Mouse (Mus musculus): ENCODE data around the gene Sppl2c. TPM values are rescaled to one million over a fixed set of nuclear protein-coding genes. Genes with fewer than 3 reads are reported as not detected.
"Not testable (repeated sequence)": the region's sequence is repeated elsewhere in the genome, so short reads cannot be mapped to it uniquely, and the experiment has no call there.

Gene Sppl2c
- polyA plus RNA-seq, 1 experiment from 2014 or later: not detected

- Histone ChIP-seq H3K36me3 (replicated peaks) (no peaks in the 10 kb centered on the region), H3K9ac (no peak overlapping the region), H3K9me3 (peaks cover 5% of the 10 kb centered on the region; the same call in 1 of the 2 replicates), H3K27me3 (peaks cover 6% of the 10 kb centered on the region; the same call in 1 of the 2 replicates), H3K4me3 (replicated peaks) (no peak overlapping the region), H3K4me1 (no peaks in the 10 kb centered on the region), H3K27ac (no peak overlapping the region), H3K4me2 (no peak overlapping the region)
- no peak for ATAC-seq (ENCODE audit: low FRiP score)
- 93% methylated on average over 4 of the region's 4 CpGs for WGBS
Observed at GRCm38 (mm10) chr11:104206573-104206972, 20.4 kb downstream of the Sppl2c start.

- H3K4me3 ChIP-seq (replicated peaks): no peak overlapping the region
- H3K9me3 ChIP-seq: no peaks in the 10 kb centered on the region
- no peak overlapping the region for H3K27ac ChIP-seq
- peaks cover 6% of the 10 kb centered on the region; the same call in 1 of the 2 replicates for H3K27me3 ChIP-seq
- no peak overlapping the region for H3K4me2 ChIP-seq
- no peaks in the 10 kb centered on the region for H3K4me1 ChIP-seq
- no peak for ATAC-seq (ENCODE audit: low FRiP score)
- H3K9ac ChIP-seq: no peak overlapping the region
- no peaks in the 10 kb centered on the region for H3K36me3 ChIP-seq (replicated peaks)
- WGBS: 78% methylated on average over 3 of the region's 3 CpGs
Observed at GRCm38 (mm10) chr11:104209041-104209440, 22.9 kb downstream of the Sppl2c start.

GRCm38 (mm10) chr11:104211251-104211650, 25.1 kb downstream of the Sppl2c start:
- Histone ChIP-seq H3K4me1 (no peaks in the 10 kb centered on the region), H3K27ac (no peak overlapping the region), H3K4me3 (replicated peaks) (no peak overlapping the region), H3K9ac (no peak overlapping the region), H3K9me3 (no peaks in the 10 kb centered on the region), H3K27me3 (peaks cover 6% of the 10 kb centered on the region; the same call in 1 of the 2 replicates), H3K4me2 (no peak overlapping the region), H3K36me3 (replicated peaks) (no peaks in the 10 kb centered on the region)
- ATAC-seq (ENCODE audit: low FRiP score): no peak
- 84% methylated on average over 6 of the region's 6 CpGs for WGBS

GRCm38 (mm10) chr11:104214128-104214527, 28.0 kb downstream of the Sppl2c start:
- not testable (repeated sequence) for H3K9me3 ChIP-seq; H3K4me2 ChIP-seq; H3K36me3 ChIP-seq (replicated peaks); H3K4me3 ChIP-seq (replicated peaks); H3K27ac ChIP-seq; ATAC-seq (ENCODE audit: low FRiP score); H3K27me3 ChIP-seq; H3K9ac ChIP-seq; H3K4me1 ChIP-seq
- 95% methylated on average over 5 of the region's 5 CpGs for WGBS

- H3K4me1 ChIP-seq: no peaks in the 10 kb centered on the region
- H3K27ac ChIP-seq: no peak overlapping the region
- H3K4me2 ChIP-seq: no peak overlapping the region
- ATAC-seq (ENCODE audit: low FRiP score): no peak
- H3K9me3 ChIP-seq: no peaks in the 10 kb centered on the region
- H3K27me3 ChIP-seq: peaks cover 3% of the 10 kb centered on the region; the same call in 1 of the 2 replicates
- H3K9ac ChIP-seq: no peak overlapping the region
- H3K4me3 ChIP-seq (replicated peaks): no peak overlapping the region
- WGBS: 77% methylated on average over 3 of the region's 3 CpGs
- H3K36me3 ChIP-seq (replicated peaks): no peaks in the 10 kb centered on the region
Observed at GRCm38 (mm10) chr11:104218075-104218474, 31.9 kb downstream of the Sppl2c start.

- Histone ChIP-seq H3K9me3 (no peaks in the 10 kb centered on the region), H3K4me2 (no peak overlapping the region), H3K36me3 (replicated peaks) (no peaks in the 10 kb centered on the region), H3K27ac (no peak overlapping the region), H3K4me3 (replicated peaks) (no peak overlapping the region), H3K9ac (no peak overlapping the region), H3K4me1 (no peaks in the 10 kb centered on the region), H3K27me3 (peaks cover 4% of the 10 kb centered on the region; the same call in 1 of the 2 replicates)
- WGBS: 92% methylated on average over 4 of the region's 4 CpGs
- ATAC-seq (ENCODE audit: low FRiP score): no peak
Observed at GRCm38 (mm10) chr11:104220291-104220690, 34.2 kb downstream of the Sppl2c start.

- 73% methylated on average over 5 of the region's 5 CpGs for WGBS
Observed at GRCm38 (mm10) chr11:104221751-104222150, 35.6 kb downstream of the Sppl2c start.

GRCm38 (mm10) chr11:104223301-104223700, 37.2 kb downstream of the Sppl2c start:
- no peak overlapping the region for H3K27ac ChIP-seq
- H3K9me3 ChIP-seq: no peaks in the 10 kb centered on the region
- 82% methylated on average over 9 of the region's 9 CpGs for WGBS
- H3K4me3 ChIP-seq (replicated peaks): no peak overlapping the region
- no peaks in the 10 kb centered on the region for H3K36me3 ChIP-seq (replicated peaks)
- no peaks in the 10 kb centered on the region for H3K4me1 ChIP-seq
- ATAC-seq (ENCODE audit: low FRiP score): no peak
- H3K27me3 ChIP-seq: peaks cover 8% of the 10 kb centered on the region; the same call in 1 of the 2 replicates
- no peak overlapping the region for H3K4me2 ChIP-seq
- H3K9ac ChIP-seq: no peak overlapping the region

More at GRCm38 (mm10) chr11:104221751-104222150, 35.6 kb downstream of the Sppl2c start:
- ATAC-seq (ENCODE audit: low FRiP score): no peak
- H3K9ac ChIP-seq: no peak overlapping the region
- no peak overlapping the region for H3K27ac ChIP-seq
- peaks cover 8% of the 10 kb centered on the region; the same call in 1 of the 2 replicates for H3K27me3 ChIP-seq
- H3K4me1 ChIP-seq: no peaks in the 10 kb centered on the region
- no peak overlapping the region for H3K4me2 ChIP-seq
- H3K4me3 ChIP-seq (replicated peaks): no peak overlapping the region
- H3K9me3 ChIP-seq: no peaks in the 10 kb centered on the region
- no peaks in the 10 kb centered on the region for H3K36me3 ChIP-seq (replicated peaks)

GRCm38 (mm10) chr11:104229391-104229790, 43.3 kb downstream of the Sppl2c start:
- Histone ChIP-seq H3K4me1 (peaks cover 28% of the 10 kb centered on the region), H3K9me3 (no peaks in the 10 kb centered on the region), H3K36me3 (replicated peaks) (no peaks in the 10 kb centered on the region), H3K27ac (no peak overlapping the region), H3K4me3 (replicated peaks) (no peak overlapping the region), H3K9ac (no peak overlapping the region), H3K27me3 (peaks cover 39% of the 10 kb centered on the region), H3K4me2 (no peak overlapping the region)
- ATAC-seq (ENCODE audit: low FRiP score): no peak
- WGBS: 87% methylated on average over 4 of the region's 4 CpGs

GRCm38 (mm10) chr11:104230066-104230778, 44.1 kb downstream of the Sppl2c start:
- WGBS: 10% methylated on average over 9 of the region's 9 CpGs

GRCm38 (mm10) chr11:104231041-104231911, 45.1 kb downstream of the Sppl2c start, which contains the start of gene Mapt:
Gene Mapt (plus strand): TSS chr11:104231390.
- Histone ChIP-seq H3K27ac (peak within 1 kb of the TSS; percentile 79), H3K4me3 (replicated peaks) (peak within 1 kb of the TSS; percentile 51), H3K27me3 (peaks cover 52% of the 10 kb centered on the region), H3K36me3 (replicated peaks) (no peaks in the 10 kb centered on the region), H3K4me1 (peaks cover 38% of the 10 kb centered on the region), H3K9ac (peak within 1 kb of the TSS; percentile 63), H3K4me2 (peak within 1 kb of the TSS; percentile 92), H3K9me3 (no peaks in the 10 kb centered on the region)
- under 1% methylated on average over 66 of the region's 94 CpGs for WGBS
- ATAC-seq (ENCODE audit: low FRiP score): peak; percentile 88

More at GRCm38 (mm10) chr11:104230066-104230778, 44.1 kb downstream of the Sppl2c start:
- peak overlapping the region; percentile 51 for H3K4me3 ChIP-seq (replicated peaks)
- no peak overlapping the region for H3K27ac ChIP-seq
- H3K4me1 ChIP-seq: peaks cover 35% of the 10 kb centered on the region
- H3K27me3 ChIP-seq: peaks cover 46% of the 10 kb centered on the region
- no peaks in the 10 kb centered on the region for H3K9me3 ChIP-seq
- H3K36me3 ChIP-seq (replicated peaks): no peaks in the 10 kb centered on the region
- H3K4me2 ChIP-seq: peak overlapping the region; percentile 92
- H3K9ac ChIP-seq: peak overlapping the region; percentile 63; the same call in 1 of the 2 replicates
- ATAC-seq (ENCODE audit: low FRiP score): no peak

Data from forebrain, embryonic 12.5 days (tissue).